Mouse (Mus musculus) neural tube, embryonic 14.5 days (tissue): ENCODE results near the gene Stil. TPM values are rescaled to one million over a fixed set of nuclear protein-coding genes. Genes with fewer than 3 reads are reported as not detected.

Experiments used
- ATAC-seq: fragments of 200-750 bp; cut with Nextera tagmentation; 2 replicates; pipeline ENCODE4 v1.8.0; 2017; ENCODE audit warnings: low read depth, mild to moderate bottlenecking, moderate TSS enrichment, moderate library complexity
- H3K27ac ChIP-seq: fragments of 300-500 bp; sonication (generic); 2 replicates; pipeline ENCODE4 v1.5.1; 2014; ENCODE audit warnings: low read depth, mild to moderate bottlenecking, control low read depth, low read length, moderate library complexity, mixed read lengths
- H3K27me3 ChIP-seq: fragments of 300-500 bp; sonication (generic); 2 replicates; pipeline ENCODE4 v1.6.1; 2014; ENCODE audit warnings: low read length; ENCODE audit not compliant: control insufficient read depth, insufficient read depth
- H3K36me3 ChIP-seq: fragments of 300-500 bp; sonication (generic); 2 replicates; pipeline ENCODE4 v1.6.1; 2014; ENCODE audit warnings: low read length, mixed read lengths; ENCODE audit not compliant: control insufficient read depth, insufficient read depth
- H3K4me1 ChIP-seq: fragments of 300-500 bp; sonication (generic); 2 replicates; pipeline ENCODE4 v1.6.1; 2014; ENCODE audit warnings: low read length; ENCODE audit not compliant: control insufficient read depth, insufficient read depth
- H3K4me2 ChIP-seq: fragments of 300-500 bp; sonication (generic); 2 replicates; pipeline ENCODE4 v1.6.1; 2014; ENCODE audit warnings: mild to moderate bottlenecking, low read depth, low read length, control low read depth
- H3K4me3 ChIP-seq: fragments of 300-500 bp; sonication (generic); 2 replicates; pipeline ENCODE4 v1.5.1; 2014; ENCODE audit warnings: low read depth, low read length, control low read depth, mixed read lengths
- H3K9ac ChIP-seq: fragments of 300-500 bp; sonication (generic); replicated peaks from 2 replicates; pipeline ENCODE4 v1.6.1; 2014; ENCODE audit warnings: low read depth, mild to moderate bottlenecking, control low read depth, low read length, mixed read lengths
- H3K9me3 ChIP-seq: fragments of 300-500 bp; sonication (generic); 2 replicates; pipeline ENCODE4 v1.6.1; 2016; ENCODE audit warnings: low read length; ENCODE audit not compliant: control insufficient read depth
- WGBS: fragments of 180-500 bp; shearing (Covaris S2); extraction: QIAGEN DNeasy Blood & Tissue Kit; methylation state at CpG from one replicate; pipeline ENCODE4 v1.1.7; 2014; 5-methylcytosine and 5-hydroxymethylcytosine counted together
- polyA plus RNA-seq: library from polyadenylated mRNA; unstranded; fragments of >200 nt; fragmentation: Nextera tagmentation; extraction: Ambion mirVana; gene quantifications from 2 replicates; pipeline ENCODE4 v1.2.1, GENCODE M21; 2014

Gene Stil
- polyA plus RNA-seq, 1 experiment from 2014 or later: 1.3 TPM

DNA sequence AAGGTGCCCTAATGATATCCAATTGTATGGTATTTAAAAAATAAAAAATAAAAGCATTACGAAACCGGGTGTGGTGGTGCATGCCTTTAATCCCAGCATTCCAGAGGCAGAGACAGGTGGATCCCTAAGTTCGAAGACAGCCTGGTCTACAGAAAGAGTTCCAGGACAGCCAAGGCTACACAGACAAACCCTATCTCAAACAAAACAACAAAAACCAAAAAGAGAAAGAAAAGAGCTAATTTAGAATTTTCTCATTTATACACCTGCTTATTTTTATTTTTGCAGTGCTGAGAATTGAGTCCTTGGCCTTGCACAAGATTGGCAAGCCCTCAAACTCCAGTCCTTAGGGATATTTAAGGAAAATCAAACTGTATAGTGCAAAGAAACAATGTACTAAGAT, 55.7 kb downstream of the Stil start:
- peaks cover 5% of the 10 kb centered on the region; the same call in 1 of the 2 replicates for H3K4me1 ChIP-seq
- H3K9ac ChIP-seq: no peak overlapping the region
- peaks cover 59% of the 10 kb centered on the region for H3K27me3 ChIP-seq
- H3K4me2 ChIP-seq: no peak overlapping the region
- ATAC-seq: no peak
- no peak overlapping the region for H3K4me3 ChIP-seq
- H3K27ac ChIP-seq: no peak overlapping the region
- no peaks in the 10 kb centered on the region for H3K9me3 ChIP-seq
- 15% methylated on average over 3 of the region's 3 CpGs for WGBS
- H3K36me3 ChIP-seq: no peaks in the 10 kb centered on the region

DNA sequence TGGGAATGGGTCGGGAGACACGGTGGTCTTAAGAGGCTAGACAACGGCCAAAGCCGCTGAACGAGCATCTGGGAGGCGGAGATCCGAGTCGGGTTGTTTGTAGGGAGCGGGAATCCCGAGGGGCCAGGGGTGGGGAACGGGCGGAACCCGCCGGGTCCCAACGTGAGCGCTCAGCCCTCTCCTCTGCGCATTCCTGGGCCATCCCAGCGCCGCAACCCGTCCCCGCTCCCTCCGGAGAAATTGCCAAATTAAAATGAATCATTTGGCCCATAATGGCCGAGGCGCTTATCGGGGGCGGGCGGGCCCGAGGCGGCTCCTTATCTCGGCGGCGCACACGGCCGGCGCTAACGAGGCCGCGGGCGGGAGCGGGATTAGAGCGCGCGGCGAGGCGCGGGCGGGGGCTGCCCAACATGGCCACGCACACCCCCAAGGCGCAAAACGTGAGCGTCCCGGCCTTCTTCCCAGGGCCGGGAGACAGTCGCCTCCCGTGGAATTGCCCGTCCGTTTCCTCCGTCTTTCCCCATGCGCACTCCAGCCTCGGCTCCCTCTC, 56.5 kb downstream of the Stil start, which contains the start of gene Tal1:
TSS of gene Tal1 (plus strand) at position 56 of the 550 bp plus-strand sequence.
- Histone ChIP-seq H3K4me2 (peak within 1 kb of the TSS; percentile 29; the same call in 1 of the 2 replicates), H3K4me3 (peak within 1 kb of the TSS; percentile 20), H3K9ac (peak within 1 kb of the TSS; percentile 16; the same call in 1 of the 2 replicates), H3K27ac (peak within 1 kb of the TSS; percentile 40), H3K27me3 (peaks cover 57% of the 10 kb centered on the region), H3K4me1 (peaks cover 5% of the 10 kb centered on the region; the same call in 1 of the 2 replicates), H3K36me3 (no peaks in the 10 kb centered on the region), H3K9me3 (no peaks in the 10 kb centered on the region)
- ATAC-seq: peak; percentile 12
- WGBS: under 1% methylated on average over 58 of the region's 60 CpGs

GRCm38 (mm10) chr4:115056921-115057673, 57.1 kb downstream of the Stil start:
- no peaks in the 10 kb centered on the region for H3K36me3 ChIP-seq
- peak; percentile 60 for ATAC-seq
- peak overlapping the region; percentile 29; the same call in 1 of the 2 replicates for H3K4me2 ChIP-seq
- no peaks in the 10 kb centered on the region for H3K9me3 ChIP-seq
- H3K27me3 ChIP-seq: peaks cover 56% of the 10 kb centered on the region
- H3K9ac ChIP-seq: peak overlapping the region; percentile 16; the same call in 1 of the 2 replicates
- under 1% methylated on average over 46 of the region's 48 CpGs for WGBS
- peak overlapping the region; percentile 40; the same call in 1 of the 2 replicates for H3K27ac ChIP-seq
- peak overlapping the region; percentile 20 for H3K4me3 ChIP-seq
- peaks cover 5% of the 10 kb centered on the region; the same call in 1 of the 2 replicates for H3K4me1 ChIP-seq

DNA sequence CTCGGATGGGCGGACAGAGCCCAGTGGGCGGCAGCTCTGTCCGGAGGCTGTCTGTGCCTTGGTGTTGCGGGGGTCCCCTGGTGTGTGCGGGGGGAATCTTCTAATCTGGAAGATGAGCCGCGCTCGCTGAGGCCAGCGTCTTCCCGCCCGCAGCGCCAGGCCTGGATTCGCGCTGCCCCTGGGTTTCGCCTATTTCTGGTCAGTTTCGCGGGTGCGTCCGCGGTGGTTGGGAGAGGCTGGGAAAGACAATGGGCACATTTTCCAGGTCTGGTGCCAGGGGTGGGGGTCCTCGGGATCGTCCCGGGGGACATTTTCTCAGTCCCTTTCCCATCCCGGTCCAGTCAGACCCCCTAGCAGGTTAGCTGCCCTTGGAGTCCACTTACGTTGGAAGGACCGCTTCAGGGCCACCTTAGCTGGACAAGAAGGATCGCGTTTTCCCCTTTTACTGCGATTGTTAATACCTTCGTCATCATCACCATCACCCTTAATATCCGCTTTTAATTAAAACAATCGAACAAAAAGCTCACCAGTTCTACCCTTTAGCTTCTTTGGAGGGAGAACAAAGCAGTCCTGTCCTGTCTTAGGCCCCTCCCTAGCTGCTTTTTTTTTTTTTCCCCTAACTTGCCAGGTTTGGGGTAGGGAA, 57.8 kb downstream of the Stil start:
- WGBS: under 1% methylated on average over 33 of the region's 33 CpGs
- no peak overlapping the region; the same call in 1 of the 2 replicates for H3K9ac ChIP-seq
- no peak for ATAC-seq
- H3K27me3 ChIP-seq: peaks cover 56% of the 10 kb centered on the region
- H3K4me3 ChIP-seq: peak overlapping the region; percentile 13; the same call in 1 of the 2 replicates
- H3K4me2 ChIP-seq: no peak overlapping the region
- H3K4me1 ChIP-seq: peaks cover 5% of the 10 kb centered on the region; the same call in 1 of the 2 replicates
- no peaks in the 10 kb centered on the region for H3K36me3 ChIP-seq
- no peak overlapping the region; the same call in 1 of the 2 replicates for H3K27ac ChIP-seq
- H3K9me3 ChIP-seq: no peaks in the 10 kb centered on the region

DNA sequence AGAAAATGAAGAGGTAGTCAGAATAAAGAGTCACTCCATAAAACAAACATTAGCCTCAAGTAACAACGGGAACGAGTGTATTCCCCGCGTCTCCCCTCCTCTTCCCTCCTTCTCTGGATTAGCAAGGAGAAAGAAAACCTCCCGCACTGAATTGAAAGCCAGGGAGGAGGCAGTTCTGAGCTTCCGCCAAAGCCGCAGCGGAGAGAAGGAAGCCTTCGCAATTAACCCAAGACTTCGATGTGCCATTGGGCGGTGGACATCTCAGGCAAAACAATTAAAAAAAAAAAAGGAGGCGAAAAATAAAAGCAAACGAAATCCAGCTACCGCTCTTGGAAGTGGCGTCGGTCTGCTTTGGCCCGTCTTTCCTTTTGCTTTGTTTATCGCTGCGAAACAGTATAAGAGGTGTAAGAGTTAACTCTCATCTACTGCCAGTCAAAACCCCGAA, 58.4 kb downstream of the Stil start:
- Histone ChIP-seq H3K36me3 (no peaks in the 10 kb centered on the region), H3K9me3 (no peaks in the 10 kb centered on the region), H3K27me3 (peaks cover 61% of the 10 kb centered on the region), H3K9ac (no peak overlapping the region), H3K4me2 (no peak overlapping the region), H3K4me1 (peaks cover 8% of the 10 kb centered on the region; the same call in 1 of the 2 replicates), H3K27ac (no peak overlapping the region), H3K4me3 (peak overlapping the region; percentile 13; the same call in 1 of the 2 replicates)
- WGBS: under 1% methylated on average over 20 of the region's 20 CpGs
- ATAC-seq: no peak

DNA sequence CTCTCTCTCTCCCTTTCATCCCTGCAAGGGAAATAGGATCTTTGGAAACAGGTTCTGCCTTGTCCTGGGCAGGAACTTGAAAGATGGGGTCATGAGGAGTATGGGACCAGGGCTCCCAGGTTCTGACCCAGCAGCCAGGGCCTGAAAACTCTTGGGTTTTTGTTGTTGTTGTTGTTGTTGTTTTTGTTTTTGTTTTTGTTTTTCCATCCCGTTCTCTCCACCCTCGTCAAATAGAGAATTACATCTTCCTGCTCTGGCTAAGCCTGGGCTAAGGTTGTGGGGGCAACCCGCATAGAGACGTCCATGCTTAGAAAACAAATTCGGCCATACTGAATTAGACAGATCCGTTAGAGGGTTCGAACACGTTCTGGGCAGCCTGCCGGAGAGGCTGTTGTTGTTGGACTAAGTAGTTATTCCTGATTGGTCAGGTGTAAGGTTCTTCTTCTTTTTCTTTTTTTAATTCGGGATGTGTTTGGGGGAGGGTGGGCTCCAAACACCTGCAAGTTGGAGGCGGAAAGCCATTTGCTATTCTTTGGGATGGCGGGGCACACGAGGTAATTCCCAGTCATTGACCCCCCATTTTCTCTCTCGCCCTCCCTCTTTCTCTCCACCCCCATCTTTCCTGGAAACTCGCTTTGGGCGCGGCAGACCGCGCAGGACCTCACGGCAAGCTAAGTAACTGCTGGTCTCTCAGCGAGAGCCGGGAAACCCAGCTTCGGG, 59.1 kb downstream of the Stil start:
- Histone ChIP-seq H3K4me2 (no peak overlapping the region), H3K9me3 (no peaks in the 10 kb centered on the region), H3K27ac (no peak overlapping the region), H3K9ac (no peak overlapping the region), H3K27me3 (peaks cover 63% of the 10 kb centered on the region), H3K36me3 (no peaks in the 10 kb centered on the region), H3K4me1 (peaks cover 12% of the 10 kb centered on the region; the same call in 1 of the 2 replicates), H3K4me3 (peak overlapping the region; percentile 13; the same call in 1 of the 2 replicates)
- ATAC-seq: no peak
- under 1% methylated on average over 23 of the region's 23 CpGs for WGBS

DNA sequence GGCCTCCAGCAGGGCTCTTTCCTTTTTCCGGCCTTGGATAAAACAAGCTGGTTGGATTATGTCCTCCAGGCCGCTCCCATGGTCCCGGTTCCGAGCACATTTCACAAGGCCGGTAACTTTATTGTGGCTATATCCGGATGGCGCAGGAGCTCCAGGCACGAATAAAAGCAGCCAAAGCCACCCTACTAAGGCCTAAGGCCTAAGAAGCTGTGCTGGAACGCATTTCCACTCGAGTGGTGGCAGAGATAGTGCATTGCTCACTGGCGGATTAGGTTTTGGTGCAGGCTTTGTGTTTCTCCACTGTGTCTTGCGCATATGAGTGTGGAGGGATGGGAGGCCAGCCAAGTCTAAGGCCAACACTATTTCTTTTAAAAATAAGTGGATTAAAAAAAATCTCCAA, 59.9 kb downstream of the Stil start:
- 3% methylated on average over 12 of the region's 12 CpGs for WGBS
- peak overlapping the region; percentile 14; the same call in 1 of the 2 replicates for H3K4me2 ChIP-seq
- ATAC-seq: no peak
- H3K36me3 ChIP-seq: no peaks in the 10 kb centered on the region
- H3K27ac ChIP-seq: no peak overlapping the region
- peaks cover 61% of the 10 kb centered on the region for H3K27me3 ChIP-seq
- peaks cover 12% of the 10 kb centered on the region; the same call in 1 of the 2 replicates for H3K4me1 ChIP-seq
- H3K9me3 ChIP-seq: no peaks in the 10 kb centered on the region
- no peak overlapping the region for H3K9ac ChIP-seq
- H3K4me3 ChIP-seq: no peak overlapping the region

DNA sequence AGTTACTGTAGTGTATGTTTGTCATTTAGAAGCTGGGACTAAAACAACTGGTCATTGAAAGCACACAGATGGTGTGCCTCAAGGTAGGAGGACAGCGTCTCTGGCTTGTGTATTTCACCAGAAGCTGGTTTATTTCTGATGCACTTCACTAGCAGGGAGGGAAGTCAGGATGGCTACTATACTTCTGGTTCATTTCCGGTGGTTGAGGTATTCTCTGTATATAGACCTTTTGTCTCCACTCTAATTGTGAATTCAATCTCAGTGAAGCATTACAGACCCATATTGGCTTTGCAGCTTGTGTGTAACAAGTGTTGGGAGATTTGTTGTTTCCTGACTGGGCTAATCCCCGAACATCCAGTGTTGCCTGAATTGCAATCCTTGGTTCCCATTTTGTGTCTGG, 60.8 kb downstream of the Stil start:
- peaks cover 59% of the 10 kb centered on the region for H3K27me3 ChIP-seq
- no peak overlapping the region for H3K4me2 ChIP-seq
- H3K4me1 ChIP-seq: peaks cover 12% of the 10 kb centered on the region; the same call in 1 of the 2 replicates
- no peak overlapping the region for H3K9ac ChIP-seq
- no peaks in the 10 kb centered on the region for H3K36me3 ChIP-seq
- no peak overlapping the region for H3K27ac ChIP-seq
- ATAC-seq: no peak
- H3K9me3 ChIP-seq: no peaks in the 10 kb centered on the region
- H3K4me3 ChIP-seq: no peak overlapping the region
- 10% methylated on average over 3 of the region's 3 CpGs for WGBS
